Mouse (Mus musculus) thymus, adult 2 months (tissue): Measurements from ENCODE around the gene Slc43a2. TPM values are rescaled to one million over a fixed set of nuclear protein-coding genes. Genes with fewer than 3 reads are reported as not detected.

Experiments
- DNase-seq: peaks from one replicate; pipeline ENCODE4 v3.0.0; 2021
- H3K27ac ChIP-seq: fragments of 200-500 bp; 2 replicates; pipeline ENCODE4 v1.5.1; 2012; ENCODE audit warnings: low read length, control low read depth; ENCODE audit not compliant: control insufficient read depth, insufficient read depth
- H3K27me3 ChIP-seq: fragments of 200-500 bp; 2 replicates; pipeline ENCODE4 v1.6.1; 2012; ENCODE audit warnings: mild to moderate bottlenecking, low read length, moderate library complexity, mixed read lengths; ENCODE audit not compliant: control insufficient read depth, insufficient read depth
- H3K36me3 ChIP-seq: fragments of 200-500 bp; 2 replicates; pipeline ENCODE4 v1.6.1; 2012; ENCODE audit warnings: mild to moderate bottlenecking, low read length, moderate library complexity; ENCODE audit not compliant: control insufficient read depth, insufficient read depth
- H3K4me1 ChIP-seq: fragments of 200-500 bp; replicated peaks from 2 replicates; pipeline ENCODE4 v1.6.1; 2012; ENCODE audit warnings: low read length; ENCODE audit not compliant: control insufficient read depth, insufficient read depth
- H3K4me3 ChIP-seq: fragments of 200-500 bp; 2 replicates; pipeline ENCODE4 v1.5.1; 2012; ENCODE audit warnings: mild to moderate bottlenecking, low read length, control low read depth, moderate library complexity; ENCODE audit not compliant: control insufficient read depth, insufficient read depth
- CTCF ChIP-seq: fragments of 200-500 bp; IDR thresholded peaks from 2 replicates; pipeline ENCODE4 v1.5.1; 2012; ENCODE audit warnings: mild to moderate bottlenecking, control low read depth, low read length, moderate library complexity, borderline replicate concordance; ENCODE audit not compliant: control insufficient read depth, poor library complexity, insufficient read depth; ENCODE audit errors: extremely low read depth
- POLR2A ChIP-seq: fragments of 200-500 bp; IDR thresholded peaks from 2 replicates; pipeline ENCODE4 v1.6.1; 2012; ENCODE audit warnings: mild to moderate bottlenecking, low read length, control low read depth, moderate library complexity; ENCODE audit not compliant: control insufficient read depth, poor library complexity, insufficient read depth; ENCODE audit errors: extremely low read depth
- WGBS: fragments of 180-500 bp; shearing (Covaris S2); methylation state at CpG from one replicate; pipeline ENCODE4 v1.1.7; 2018; 5-methylcytosine and 5-hydroxymethylcytosine counted together
- polyA plus RNA-seq: library from polyadenylated mRNA; depleted of rRNA; stranded (reverse); fragments of >200 nt; gene quantifications from 2 replicates; pipeline ENCODE4 v1.2.3, GENCODE M21; 2012

Slc43a2 gene
- polyA plus RNA-seq, 1 experiment: 207 TPM

- TF ChIP-seq POLR2A (no peak), CTCF (no peak)
- WGBS: 71% methylated on average over 13 of the region's 13 CpGs
- no peaks in the 10 kb centered on the region for H3K27me3 ChIP-seq
- peaks cover 9% of the 10 kb centered on the region; the same call in 1 of the 2 replicates for H3K36me3 ChIP-seq
- H3K4me3 ChIP-seq: no peak overlapping the region
- DNase-seq: no peak
- peaks cover 79% of the 10 kb centered on the region for H3K4me1 ChIP-seq
- peak overlapping the region; percentile 96 for H3K27ac ChIP-seq
Observed at GRCm38 (mm10) chr11:75538970-75539299, 7.4 kb downstream of the Slc43a2 start.

DNA sequence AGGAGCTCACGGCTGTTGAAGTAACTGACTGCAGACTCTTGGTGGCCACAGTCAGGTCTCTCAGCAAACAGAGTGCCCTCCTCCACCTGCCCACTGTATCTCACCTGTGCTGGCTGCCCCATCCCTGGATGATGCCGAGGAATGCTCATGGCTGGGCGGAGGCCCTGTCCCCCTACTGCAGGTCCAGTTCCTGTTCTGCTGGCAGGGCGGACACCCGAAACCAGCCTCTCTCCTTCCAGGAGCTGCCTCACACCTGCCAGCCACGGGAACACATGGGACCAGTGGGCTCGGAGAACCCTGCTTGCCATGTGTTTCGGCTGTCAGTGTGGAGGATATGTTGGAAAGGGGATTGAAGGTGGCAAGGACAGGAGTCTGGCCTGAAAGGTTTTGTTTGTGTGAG is 8.7 kb downstream of the Slc43a2 start:
- TF ChIP-seq POLR2A (no peak), CTCF (no peak)
- Histone ChIP-seq H3K27me3 (no peaks in the 10 kb centered on the region), H3K4me1 (peaks cover 79% of the 10 kb centered on the region), H3K36me3 (peaks cover 19% of the 10 kb centered on the region), H3K4me3 (no peak overlapping the region), H3K27ac (peak overlapping the region; percentile 93)
- no peak for DNase-seq
- 89% methylated on average over 8 of the region's 8 CpGs for WGBS

GRCm38 (mm10) chr11:75540710-75541581 is 9.5 kb downstream of the Slc43a2 start:
- Histone ChIP-seq H3K4me1 (peaks cover 79% of the 10 kb centered on the region), H3K4me3 (peak overlapping the region; percentile 0; the same call in 1 of the 2 replicates), H3K27me3 (no peaks in the 10 kb centered on the region), H3K27ac (peak overlapping the region; percentile 93), H3K36me3 (peaks cover 27% of the 10 kb centered on the region)
- peak; percentile 46 for DNase-seq
- no peak for TF ChIP-seq CTCF
- TF ChIP-seq POLR2A: no peak
- WGBS: 28% methylated on average over 19 of the region's 19 CpGs

GRCm38 (mm10) chr11:75544713-75545112 is 13.2 kb downstream of the Slc43a2 start:
- Histone ChIP-seq H3K27ac (no peak overlapping the region), H3K4me1 (peaks cover 45% of the 10 kb centered on the region), H3K36me3 (peaks cover 50% of the 10 kb centered on the region), H3K27me3 (no peaks in the 10 kb centered on the region), H3K4me3 (no peak overlapping the region)
- 95% methylated on average over 9 of the region's 9 CpGs for WGBS
- no peak for DNase-seq
- TF ChIP-seq POLR2A: no peak
- no peak for TF ChIP-seq CTCF

DNA sequence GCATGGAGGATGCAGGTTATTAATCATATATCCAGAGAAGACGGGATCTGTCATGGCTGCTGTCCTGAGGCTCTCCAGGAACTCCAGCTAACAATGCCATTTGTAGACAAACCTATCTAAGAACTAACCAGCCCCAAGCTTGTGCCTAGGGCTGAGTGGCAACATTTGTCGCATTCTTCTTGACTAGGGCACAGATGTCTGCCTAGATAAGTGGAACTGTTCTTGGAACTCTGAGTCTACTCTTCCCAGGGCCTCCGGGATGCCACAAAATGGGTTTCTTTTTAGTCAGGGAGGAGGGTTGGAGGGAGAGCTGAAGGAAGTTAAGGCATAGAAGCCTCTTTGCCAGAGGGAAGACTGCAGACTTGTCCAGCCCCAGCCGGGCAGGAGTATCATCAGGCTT is 14.6 kb downstream of the Slc43a2 start:
- WGBS: 90% methylated on average over 4 of the region's 4 CpGs
- H3K36me3 ChIP-seq: peaks cover 57% of the 10 kb centered on the region
- H3K4me1 ChIP-seq: peaks cover 33% of the 10 kb centered on the region
- no peak overlapping the region for H3K27ac ChIP-seq
- TF ChIP-seq POLR2A (no peak), CTCF (no peak)
- H3K27me3 ChIP-seq: no peaks in the 10 kb centered on the region
- no peak for DNase-seq
- no peak overlapping the region for H3K4me3 ChIP-seq

DNA sequence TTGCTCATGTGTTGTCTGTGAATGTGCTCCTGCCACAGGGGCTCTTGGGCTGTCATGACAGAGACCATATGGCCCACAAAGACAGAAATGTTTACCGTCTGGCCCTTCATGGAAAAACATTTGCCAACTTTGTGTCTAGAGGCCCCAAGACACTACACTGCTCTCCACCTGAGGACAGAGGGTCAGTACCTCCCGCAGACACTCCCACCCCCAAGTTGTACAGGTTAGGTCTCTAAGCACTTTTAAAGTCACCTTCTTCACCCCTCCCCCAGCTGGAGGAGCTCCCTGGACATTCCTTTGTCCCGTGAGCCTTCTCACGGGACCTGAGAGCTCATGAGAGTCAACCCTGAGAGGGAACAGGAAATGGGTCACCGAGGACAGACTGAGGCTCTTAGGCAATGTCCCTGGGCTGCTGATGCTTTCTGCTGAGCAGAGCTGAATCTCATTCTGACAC is 18.2 kb downstream of the Slc43a2 start:
- H3K36me3 ChIP-seq: peaks cover 52% of the 10 kb centered on the region
- DNase-seq: no peak
- H3K4me3 ChIP-seq: no peak overlapping the region
- peaks cover 12% of the 10 kb centered on the region for H3K4me1 ChIP-seq
- H3K27me3 ChIP-seq: no peaks in the 10 kb centered on the region
- no peak overlapping the region for H3K27ac ChIP-seq
- no peak for TF ChIP-seq POLR2A
- 84% methylated on average over 5 of the region's 5 CpGs for WGBS

DNA sequence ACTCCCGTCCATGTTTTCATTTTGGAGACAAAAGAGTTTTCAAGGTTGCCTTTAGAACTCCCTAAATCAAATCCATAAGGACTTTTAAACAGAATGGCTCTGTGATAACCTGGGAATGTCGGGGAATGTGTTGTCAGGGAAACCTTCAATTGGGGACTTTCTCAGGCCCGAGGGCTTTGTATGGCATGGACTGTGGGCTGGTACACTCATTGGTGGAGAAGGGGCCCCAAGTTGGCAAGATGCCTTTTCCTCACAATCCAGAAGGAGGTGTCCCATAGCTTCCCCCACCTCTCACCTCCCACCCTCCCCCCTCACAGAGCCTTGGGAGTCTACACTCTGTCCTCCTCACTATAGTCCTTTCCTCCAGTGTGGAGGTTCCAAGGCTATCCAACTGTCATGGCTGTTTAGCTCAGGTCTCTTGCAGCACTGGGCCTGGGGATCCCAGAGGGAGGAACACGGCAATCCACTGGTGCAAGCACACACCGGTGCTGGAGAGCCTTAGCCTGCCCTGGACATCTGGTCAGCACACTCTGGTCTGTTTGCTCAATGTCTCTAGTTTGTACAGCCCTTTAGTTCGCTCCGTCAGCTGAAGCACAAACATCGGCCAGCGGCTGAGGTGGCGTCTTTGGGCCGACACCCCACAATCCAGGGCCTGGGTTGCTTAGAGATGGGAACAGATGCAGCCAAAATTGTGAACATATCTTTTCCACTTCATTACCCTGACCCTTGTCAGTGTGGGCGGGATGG is 18.9 kb downstream of the Slc43a2 start:
- 91% methylated on average over 12 of the region's 12 CpGs for WGBS

More for the DNA sequence above, 18.9 kb downstream of the Slc43a2 start:
- H3K27ac ChIP-seq: no peak overlapping the region
- no peak for TF ChIP-seq POLR2A
- TF ChIP-seq CTCF: no peak
- H3K27me3 ChIP-seq: no peaks in the 10 kb centered on the region
- H3K36me3 ChIP-seq: peaks cover 46% of the 10 kb centered on the region
- H3K4me3 ChIP-seq: no peak overlapping the region
- no peak for DNase-seq
- peaks cover 5% of the 10 kb centered on the region for H3K4me1 ChIP-seq
